Comparison of ENCODE assay signal across 13 mouse cellular contexts in genomic region chr7:99077234-99077633, GRCm38 (mm10).
DNase-seq lines count a peak whose midpoint lies in the region; ATAC-seq lines count a peak whose summit lies in the region.
"Had no signal": no experiment of that assay in that cellular context is flagged by ENCODE, and none has a peak within 500 bp of the region (broad histone marks: within the 10 kb centered on the region; RNA-seq: fewer than 3 reads in every experiment).

No protein-coding gene starts in this region.

- no peaks in the 10 kb centered on the region for H3K9me3 ChIP-seq in liver, embryonic 11.5 days (ENCODE audit: control insufficient read depth, low read length)
- no peaks in the 10 kb centered on the region for H3K9me3 ChIP-seq in heart, embryonic 11.5 days (replicated peaks; ENCODE audit: control insufficient read depth, low read length)
- H3K9me3 ChIP-seq: limb, embryonic 13.5 days; neural tube, embryonic 13.5 days had no signal

- no peaks in the 10 kb centered on the region for H3K36me3 ChIP-seq in liver, embryonic 11.5 days (ENCODE audit: control insufficient read depth, insufficient read depth, low read length)
- no peaks in the 10 kb centered on the region for H3K36me3 ChIP-seq in heart, embryonic 11.5 days (ENCODE audit: control insufficient read depth, insufficient read depth, low read length)
- H3K36me3 ChIP-seq: limb, embryonic 13.5 days; neural tube, embryonic 13.5 days had no signal

- H3K4me1 ChIP-seq in liver, embryonic 11.5 days (replicated peaks; ENCODE audit: control insufficient read depth, insufficient read depth, low read length), result peaks cover 5% of the 10 kb centered on the region
- H3K4me1 ChIP-seq in heart, embryonic 11.5 days (ENCODE audit: control insufficient read depth, insufficient read depth, low read length), result peaks cover 24% of the 10 kb centered on the region
- H3K4me1 ChIP-seq: neural tube, embryonic 13.5 days had no signal

- H3K4me2 ChIP-seq in liver, embryonic 11.5 days, result no peak overlapping the region
- H3K4me2 ChIP-seq in heart, embryonic 11.5 days, result no peak overlapping the region
- H3K4me2 ChIP-seq: limb, embryonic 13.5 days; neural tube, embryonic 13.5 days had no signal

- WGBS in liver, embryonic 11.5 days, result 60% methylated on average over 8 of the region's 8 CpGs
- WGBS in heart, embryonic 11.5 days (ENCODE audit: insufficient replicate concordance), result 52% methylated on average over 8 of the region's 8 CpGs

- H3K9ac ChIP-seq in liver, embryonic 11.5 days (ENCODE audit: low read depth, low read length), result no peak overlapping the region
- H3K9ac ChIP-seq in heart, embryonic 11.5 days (ENCODE audit: low read depth, low read length), result no peak overlapping the region
- H3K9ac ChIP-seq: limb, embryonic 13.5 days; neural tube, embryonic 13.5 days had no signal

- ATAC-seq in liver, embryonic 11.5 days (replicated peaks; ENCODE audit: low FRiP score), result no peak
- ATAC-seq in heart, embryonic 11.5 days (replicated peaks; ENCODE audit: insufficient number of reproducible peaks, low FRiP score, low TSS enrichment), result no peak
- ATAC-seq in frontal cortex, adult (ENCODE audit: low TSS enrichment), result no peak
- ATAC-seq: forebrain, embryonic 16.5 days had no signal

- no peaks in the 10 kb centered on the region for H3K27me3 ChIP-seq in liver, embryonic 11.5 days (replicated peaks; ENCODE audit: control insufficient read depth, insufficient read depth, low read length)
- no peaks in the 10 kb centered on the region for H3K27me3 ChIP-seq in heart, embryonic 11.5 days (ENCODE audit: control insufficient read depth, insufficient read depth, low read length)
- H3K27me3 ChIP-seq: limb, embryonic 13.5 days; neural tube, embryonic 13.5 days had no signal

- DNase-seq in embryo, embryonic 11 days, result peak; percentile 42
- no peak for DNase-seq in embryo, embryonic 9.5 days (ENCODE audit: extremely low spot score)
- peak; percentile 19 for DNase-seq in liver
- no peak for DNase-seq in liver, embryonic 11.5 days (ENCODE audit: low spot score)
- peak; percentile 66 for DNase-seq in lung, postnatal 10 days
- DNase-seq in left cerebral cortex, adult 9 months (ENCODE audit: low spot score in 2 of 2), result no peak
- DNase-seq: adrenal gland, adult 8-10 months had no signal

- H3K4me3 ChIP-seq in liver, embryonic 11.5 days (ENCODE audit: low read depth, low read length), result no peak overlapping the region
- no peak overlapping the region for H3K4me3 ChIP-seq in heart, embryonic 11.5 days (ENCODE audit: low read depth, low read length)
- H3K4me3 ChIP-seq: heart, adult 2 months; limb, embryonic 13.5 days; neural tube, embryonic 13.5 days had no signal

- H3K27ac ChIP-seq in liver, embryonic 11.5 days (ENCODE audit: low read depth, low read length), result no peak overlapping the region
- H3K27ac ChIP-seq in heart, embryonic 11.5 days (ENCODE audit: low read depth, low read length), result peak overlapping the region; percentile 3; the same call in 1 of the 2 replicates
- H3K27ac ChIP-seq: heart, adult 2 months; limb, embryonic 13.5 days; neural tube, embryonic 13.5 days had no signal

Comparison
In these comparisons a context has a peak if more than half of its experiments do, and no peak if none do; other contexts are left out.
1. DNase-seq: peak in embryo, embryonic 11 days (single experiment), liver (single experiment) and lung, postnatal 10 days (single experiment); none in embryo, embryonic 9.5 days (single experiment), liver, embryonic 11.5 days (single experiment) and left cerebral cortex, adult 9 months (0 of 2).